Comparison of ENCODE assay signal across 15 mouse cellular contexts in genomic region chr5:96471995-96472394, GRCm38 (mm10).
"Had no signal": no experiment of that assay in that cellular context is flagged by ENCODE, and none has a peak within 500 bp of the region (broad histone marks: within the 10 kb centered on the region; RNA-seq: fewer than 3 reads in every experiment).

No protein-coding gene starts in this region.

- H3K4me3 ChIP-seq: limb, embryonic 15.5 days; liver, embryonic 12.5 days; midbrain, embryonic 10.5 days; midbrain, embryonic 15.5 days; neural tube, embryonic 13.5 days; stomach, embryonic 15.5 days had no signal

- H3K9ac ChIP-seq: limb, embryonic 15.5 days; liver, embryonic 12.5 days; lung, embryonic 14.5 days; midbrain, embryonic 15.5 days; neural tube, embryonic 13.5 days; stomach, embryonic 15.5 days had no signal

- H3K9me3 ChIP-seq: limb, embryonic 15.5 days; liver, embryonic 12.5 days; midbrain, embryonic 10.5 days; midbrain, embryonic 15.5 days; neural tube, embryonic 13.5 days; stomach, embryonic 15.5 days had no signal

- H3K27me3 ChIP-seq: limb, embryonic 15.5 days; liver, embryonic 12.5 days; midbrain, embryonic 15.5 days; neural tube, embryonic 13.5 days; stomach, embryonic 15.5 days had no signal

- H3K27ac ChIP-seq: limb, embryonic 15.5 days; liver, embryonic 12.5 days; midbrain, embryonic 10.5 days; midbrain, embryonic 15.5 days; neural tube, embryonic 13.5 days; stomach, embryonic 15.5 days had no signal

- H3K4me1 ChIP-seq: limb, embryonic 15.5 days; liver, embryonic 12.5 days; midbrain, embryonic 10.5 days; midbrain, embryonic 15.5 days; neural tube, embryonic 13.5 days; stomach, embryonic 15.5 days had no signal

- H3K36me3 ChIP-seq: limb, embryonic 15.5 days; liver, embryonic 12.5 days; midbrain, embryonic 10.5 days; midbrain, embryonic 15.5 days; neural tube, embryonic 13.5 days; stomach, embryonic 15.5 days had no signal

- H3K4me2 ChIP-seq: limb, embryonic 15.5 days; liver, embryonic 12.5 days; lung, embryonic 14.5 days; midbrain, embryonic 15.5 days; neural tube, embryonic 13.5 days; stomach, embryonic 15.5 days had no signal

- ATAC-seq: liver, embryonic 12.5 days; midbrain, embryonic 15.5 days had no signal

- DNase-seq: kidney, adult 8-10 months; left cerebral cortex, postnatal 4 days; lung, embryonic 14.5 days; lung, postnatal 10 days; lung, postnatal 4 days; retina, postnatal 1 day; right cerebral cortex, postnatal 14 days; thymus, adult 2 months; thymus, postnatal 25 days had no signal
